In genomic region chr6:146402905-146403642, GRCm38 (mm10) we compare ENCODE assay signal across 10 mouse cellular contexts.
A peak's percentile ranks its signal among the peaks of the same experiment; 100 is the strongest.
DNase-seq lines count a peak whose midpoint lies in the region; ATAC-seq lines count a peak whose summit lies in the region.
"Had no signal": no experiment of that assay in that cellular context is flagged by ENCODE, and none has a peak within 500 bp of the region (broad histone marks: within the 10 kb centered on the region; RNA-seq: fewer than 3 reads in every experiment).

No protein-coding gene starts in this region.

- no peak overlapping the region for H3K9ac ChIP-seq in hindbrain, embryonic 15.5 days
- no peak overlapping the region; the same call in 1 of the 2 replicates for H3K9ac ChIP-seq in hindbrain, embryonic 16.5 days (ENCODE audit: low read depth, low read length)
- H3K9ac ChIP-seq in forebrain, embryonic 15.5 days (replicated peaks) = no peak overlapping the region
- no peak overlapping the region for H3K9ac ChIP-seq in limb, embryonic 12.5 days (replicated peaks)

- 0 out of 2 replicates have a peak, but pooled peaks cover 6% of the 10 kb centered on the region for H3K4me1 ChIP-seq in hindbrain, embryonic 15.5 days (replicated peaks)
- H3K4me1 ChIP-seq in hindbrain, embryonic 16.5 days (ENCODE audit: control insufficient read depth, insufficient read depth, low read depth, low read length) = no peaks in the 10 kb centered on the region
- peaks cover 21% of the 10 kb centered on the region for H3K4me1 ChIP-seq in forebrain, embryonic 15.5 days
- peaks cover 25% of the 10 kb centered on the region for H3K4me1 ChIP-seq in limb, embryonic 12.5 days (replicated peaks)

- H3K27me3 ChIP-seq in hindbrain, embryonic 15.5 days = no peaks in the 10 kb centered on the region
- no peaks in the 10 kb centered on the region for H3K27me3 ChIP-seq in hindbrain, embryonic 16.5 days (replicated peaks; ENCODE audit: control insufficient read depth, insufficient read depth, low read length)
- no peaks in the 10 kb centered on the region for H3K27me3 ChIP-seq in forebrain, embryonic 15.5 days
- H3K27me3 ChIP-seq in limb, embryonic 12.5 days = no peaks in the 10 kb centered on the region

- no peak overlapping the region for H3K4me2 ChIP-seq in hindbrain, embryonic 15.5 days
- no peak overlapping the region for H3K4me2 ChIP-seq in hindbrain, embryonic 16.5 days (ENCODE audit: low read length)
- no peak overlapping the region for H3K4me2 ChIP-seq in forebrain, embryonic 15.5 days (replicated peaks)
- H3K4me2 ChIP-seq in limb, embryonic 12.5 days = no peak overlapping the region

- 65% methylated on average over 6 of the region's 6 CpGs for whole genome bisulfite sequencing in hindbrain, embryonic 15.5 days
- 52% methylated on average over 6 of the region's 6 CpGs for WGBS in hindbrain, embryonic 16.5 days
- 35% methylated on average over 6 of the region's 6 CpGs for WGBS in forebrain, embryonic 15.5 days
- 64% methylated on average over 6 of the region's 6 CpGs for WGBS in limb, embryonic 12.5 days

- H3K9me3 ChIP-seq in hindbrain, embryonic 15.5 days = no peaks in the 10 kb centered on the region
- no peaks in the 10 kb centered on the region for H3K9me3 ChIP-seq in hindbrain, embryonic 16.5 days (ENCODE audit: control insufficient read depth, low read length)
- no peaks in the 10 kb centered on the region for H3K9me3 ChIP-seq in forebrain, embryonic 15.5 days
- H3K9me3 ChIP-seq in limb, embryonic 12.5 days = peaks cover 4% of the 10 kb centered on the region; the same call in 1 of the 2 replicates

- H3K36me3 ChIP-seq in hindbrain, embryonic 15.5 days = no peaks in the 10 kb centered on the region
- no peaks in the 10 kb centered on the region for H3K36me3 ChIP-seq in hindbrain, embryonic 16.5 days (ENCODE audit: control insufficient read depth, insufficient read depth, low read length)
- no peaks in the 10 kb centered on the region for H3K36me3 ChIP-seq in forebrain, embryonic 15.5 days
- no peaks in the 10 kb centered on the region for H3K36me3 ChIP-seq in limb, embryonic 12.5 days

- DNase-seq in brain, adult 2 months (ENCODE audit: low read depth, low spot score) = peak; percentile 87
- DNase-seq in layer of hippocampus, adult 9-10 months (ENCODE audit: low spot score) = no peak
- DNase-seq in thymus, postnatal 4 days = no peak
- DNase-seq: heart, postnatal 4 days had no signal

- no peak overlapping the region for H3K4me3 ChIP-seq in hindbrain, embryonic 15.5 days
- H3K4me3 ChIP-seq in hindbrain, embryonic 16.5 days (ENCODE audit: low read length) = no peak overlapping the region
- H3K4me3 ChIP-seq in forebrain, embryonic 15.5 days = no peak overlapping the region
- no peak overlapping the region for H3K4me3 ChIP-seq in limb, embryonic 12.5 days (replicated peaks)
- H3K4me3 ChIP-seq: erythroblast, embryonic 14.5 days had no signal

- H3K27ac ChIP-seq in hindbrain, embryonic 15.5 days (replicated peaks) = no peak overlapping the region
- no peak overlapping the region for H3K27ac ChIP-seq in hindbrain, embryonic 16.5 days (ENCODE audit: low read depth, low read length)
- H3K27ac ChIP-seq in forebrain, embryonic 15.5 days (replicated peaks) = no peak overlapping the region
- peak overlapping the region; percentile 67 for H3K27ac ChIP-seq in limb, embryonic 12.5 days

- 0 out of 2 replicates have a peak, but pooled peaks have one; percentile 32 for ATAC-seq in hindbrain, embryonic 15.5 days (ENCODE audit: low FRiP score, low read depth)
- no peak for ATAC-seq in hindbrain, embryonic 16.5 days
- peak; percentile 57 for ATAC-seq in forebrain, embryonic 15.5 days (replicated peaks)
- ATAC-seq in limb, embryonic 12.5 days (ENCODE audit: insufficient number of reproducible peaks, insufficient read depth, low FRiP score, low TSS enrichment, low read depth) = no peak
- ATAC-seq in CD4-positive, CD25-positive, alpha-beta regulatory T cell, adult 4 months = no peak

Comparison
In these comparisons a context has a peak if more than half of its experiments do, and no peak if none do; other contexts are left out.
1. ATAC-seq: peak in hindbrain, embryonic 15.5 days (single experiment) and forebrain, embryonic 15.5 days (single experiment); none in hindbrain, embryonic 16.5 days (single experiment), limb, embryonic 12.5 days (single experiment) and CD4-positive, CD25-positive, alpha-beta regulatory T cell, adult 4 months (single experiment).